Mouse (Mus musculus): Measurements from ENCODE around the gene Glt28d2.
"Not testable (repeated sequence)": the region's sequence is repeated elsewhere in the genome, so short reads cannot be mapped to it uniquely, and the experiment has no call there.

Gene Glt28d2

GRCm38 (mm10) chr3:85887239-85887827, at the start of gene Glt28d2, which contains the start of gene Gm37240:
Gene Glt28d2, minus strand, starts transcription at chr3:85887516.
Gene Gm37240, minus strand, starts transcription at chr3:85887518.
- DNase-seq (ENCODE audit: low read depth, low spot score) = peak; percentile 80

GRCm38 (mm10) chr3:85933586-85933985, 46.3 kb upstream of the Glt28d2 start:
- DNase-seq (ENCODE audit: low read depth, low spot score) = no peak

- DNase-seq (ENCODE audit: low read depth, low spot score) = no peak
Observed at GRCm38 (mm10) chr3:85931859-85932258, 44.5 kb upstream of the Glt28d2 start.

DNA sequence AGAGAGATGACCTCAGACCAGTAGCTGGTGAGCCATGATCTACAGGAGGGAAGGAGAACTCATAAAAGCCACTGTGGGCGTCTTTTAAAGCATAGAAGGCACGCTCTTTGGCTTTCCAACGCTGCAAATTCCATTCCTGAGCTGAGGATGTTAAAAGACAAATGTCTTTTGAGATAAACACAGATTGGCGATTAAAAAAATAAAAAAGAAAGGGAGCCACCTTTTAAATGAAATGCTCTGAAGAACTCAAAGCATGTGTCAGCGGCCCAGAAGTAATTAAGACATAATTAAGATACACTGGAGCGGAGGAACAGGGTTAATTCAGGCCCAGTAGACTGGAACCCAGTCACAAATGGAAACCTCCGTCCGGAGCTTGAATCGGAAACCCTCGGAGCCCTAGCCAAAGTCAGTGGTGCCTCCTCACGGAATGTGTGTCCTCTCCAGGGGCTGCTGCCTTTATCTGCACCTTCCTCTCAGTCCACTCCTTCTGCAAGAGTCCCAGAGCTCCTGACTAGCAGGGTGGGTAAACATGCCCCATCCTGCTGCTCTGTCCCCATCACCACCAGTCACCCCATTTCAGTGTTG, 43.4 kb upstream of the Glt28d2 start:
- DNase-seq (ENCODE audit: low read depth, low spot score) = no peak

GRCm38 (mm10) chr3:85929711-85930110, 42.4 kb upstream of the Glt28d2 start:
- no peak for DNase-seq (ENCODE audit: low read depth, low spot score)

- no peak for DNase-seq (ENCODE audit: low read depth, low spot score)
Observed at GRCm38 (mm10) chr3:85928140-85928611, 40.9 kb upstream of the Glt28d2 start.

- no peak for DNase-seq (ENCODE audit: low read depth, low spot score)
Observed at GRCm38 (mm10) chr3:85927296-85927695, 40.0 kb upstream of the Glt28d2 start.

DNA sequence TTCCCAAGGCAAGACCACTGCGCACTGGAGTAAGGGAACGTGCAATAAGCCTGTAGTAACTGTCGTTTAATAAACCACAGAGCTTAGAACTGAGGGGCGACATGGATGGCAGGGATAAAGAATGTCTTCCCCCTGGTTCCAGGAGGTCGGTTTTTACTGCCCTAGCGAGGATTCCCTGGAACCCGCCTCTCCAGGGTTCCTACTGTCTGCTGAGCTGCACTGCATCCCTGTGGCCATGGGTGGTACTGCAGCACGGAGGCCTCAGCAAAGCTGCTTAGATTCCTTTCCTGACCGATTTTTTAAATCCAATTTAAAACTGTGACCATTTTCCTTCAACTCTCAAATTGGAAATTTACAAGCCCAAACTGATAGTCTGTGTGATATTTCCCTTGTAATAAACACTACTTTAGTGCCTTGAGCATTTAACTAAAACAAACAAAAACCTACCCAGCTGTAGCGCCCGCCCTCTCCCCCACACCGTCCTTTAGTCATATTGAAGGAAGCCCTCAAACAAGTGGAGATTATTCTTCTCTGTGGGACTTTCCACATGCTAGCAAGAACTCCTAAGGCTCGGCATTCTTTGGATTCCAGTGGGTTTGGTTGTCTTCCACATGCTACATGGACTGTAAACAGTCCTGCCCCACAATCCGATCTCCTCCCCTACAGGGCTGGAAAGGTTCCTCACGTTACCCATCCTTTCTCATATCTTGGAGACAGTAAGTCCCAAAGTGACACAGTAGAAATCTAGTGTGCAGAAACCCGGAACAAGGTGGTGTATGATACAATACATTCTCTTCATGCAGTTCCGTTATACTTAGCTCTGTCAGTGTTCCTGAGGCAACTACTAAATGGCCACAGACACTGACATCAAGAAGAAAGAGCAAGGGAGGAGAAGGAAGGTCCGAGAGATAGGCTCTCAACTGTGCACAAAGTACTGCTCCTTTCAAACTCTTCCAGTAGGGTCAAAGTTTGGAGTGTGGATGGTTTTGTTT, 36.9 kb upstream of the Glt28d2 start:
- peak; percentile 61 for DNase-seq (ENCODE audit: low read depth, low spot score)

DNA sequence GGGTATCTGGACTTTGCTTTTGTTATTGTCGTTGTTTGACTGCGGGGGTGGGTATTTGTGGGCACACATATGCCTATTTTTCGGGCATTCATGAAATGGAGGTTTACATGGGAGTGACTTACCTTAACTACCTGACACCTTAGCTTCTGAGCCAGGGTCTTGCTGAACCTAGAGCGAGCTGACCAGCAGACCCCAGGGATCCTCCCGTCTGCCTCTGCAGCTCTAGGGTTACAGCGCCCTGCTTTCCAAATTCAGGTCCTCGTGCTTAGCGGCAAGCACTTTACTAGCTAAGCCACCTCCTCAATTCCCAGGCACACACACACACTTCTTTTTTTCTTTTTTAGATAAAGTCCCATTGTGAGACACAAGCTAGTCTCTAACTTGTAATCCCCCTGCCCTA, 36.0 kb upstream of the Glt28d2 start:
- DNase-seq (ENCODE audit: low read depth, low spot score) = no peak

- DNase-seq (ENCODE audit: low read depth, low spot score) = no peak
Observed at GRCm38 (mm10) chr3:85922331-85922730, 35.0 kb upstream of the Glt28d2 start.

DNA sequence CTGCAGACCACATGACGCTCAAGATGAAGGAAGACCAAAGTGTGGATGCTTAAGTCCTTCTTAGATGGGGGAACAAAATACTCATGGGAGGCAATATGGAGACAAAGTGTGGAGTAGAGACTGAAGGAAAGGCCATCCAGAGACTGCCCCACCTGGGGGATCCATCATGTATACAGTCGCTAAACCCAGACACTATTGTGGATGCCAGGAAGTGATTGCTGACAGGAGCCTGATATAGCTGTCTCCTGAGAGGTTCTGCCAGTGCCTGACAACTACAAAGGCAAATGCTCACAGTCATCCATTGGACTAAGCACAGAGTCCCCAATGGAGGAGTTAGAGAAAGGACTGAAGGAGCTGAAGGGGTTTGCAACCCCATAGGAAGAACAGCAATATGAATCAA, 33.4 kb upstream of the Glt28d2 start:
- not testable (repeated sequence) for DNase-seq (ENCODE audit: low read depth, low spot score)

DNA sequence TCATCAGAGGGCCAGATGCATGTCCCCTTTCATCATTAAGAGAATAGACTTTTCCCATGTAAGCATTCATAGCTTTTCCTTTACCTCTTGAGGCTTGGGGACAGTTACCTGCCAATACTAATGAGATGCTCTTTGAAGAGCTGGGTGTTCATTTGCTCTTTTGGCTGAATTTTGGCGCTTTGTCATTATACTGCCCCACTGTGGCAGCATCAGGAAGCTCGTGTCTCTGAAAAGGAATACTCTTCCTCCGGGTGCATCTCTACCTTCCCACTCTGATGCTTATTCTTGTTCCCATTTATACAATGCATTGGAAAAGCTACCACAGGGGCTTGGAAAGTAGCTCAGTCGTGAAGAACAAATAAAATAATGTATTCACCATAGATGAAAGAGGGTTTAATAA, 30.3 kb upstream of the Glt28d2 start:
- DNase-seq (ENCODE audit: low read depth, low spot score) = no peak

DNA sequence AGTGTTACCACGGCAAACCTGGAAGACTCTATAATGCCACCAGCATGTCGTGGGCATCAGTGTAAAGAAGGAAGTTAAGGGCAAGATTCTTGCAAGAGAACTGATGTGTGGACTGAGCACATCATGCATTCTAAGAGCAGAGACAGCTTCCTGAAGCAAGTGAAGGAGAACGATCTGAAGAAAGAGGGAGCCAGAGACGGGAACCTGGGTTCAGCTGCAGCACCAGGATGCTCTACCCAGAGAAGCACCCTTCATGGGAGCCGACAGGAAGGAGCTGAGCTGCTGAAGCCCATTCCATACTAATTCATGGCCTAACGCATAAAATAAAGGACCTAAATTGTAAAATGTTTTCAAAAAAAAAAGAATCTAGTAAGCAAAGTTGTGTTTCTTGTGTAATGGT, 27.5 kb upstream of the Glt28d2 start:
- DNase-seq (ENCODE audit: low read depth, low spot score) = no peak

GRCm38 (mm10) chr3:85907136-85907535, 19.8 kb upstream of the Glt28d2 start:
- no peak for DNase-seq (ENCODE audit: low read depth, low spot score)

GRCm38 (mm10) chr3:85904371-85904770, 17.1 kb upstream of the Glt28d2 start:
- no peak for DNase-seq (ENCODE audit: low read depth, low spot score)

DNA sequence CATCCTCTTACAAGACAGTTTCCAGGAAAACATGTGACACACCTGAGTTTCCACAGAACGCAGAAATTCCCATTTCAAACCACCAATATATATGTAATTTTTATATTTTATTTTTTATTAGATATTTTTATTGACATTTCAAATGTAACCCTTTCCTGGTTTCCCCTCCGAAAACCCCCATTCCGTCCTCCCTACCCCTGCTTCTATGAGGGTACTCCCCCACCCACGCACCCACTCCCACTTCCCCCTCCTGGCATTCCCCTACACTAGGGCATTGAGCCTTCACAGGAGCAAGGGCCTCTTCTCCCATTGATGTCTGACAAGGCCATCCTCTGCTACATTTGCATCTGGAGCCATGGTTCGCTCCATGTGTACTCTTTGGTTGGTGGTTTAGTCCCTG, 7.7 kb upstream of the Glt28d2 start:
- no peak for DNase-seq (ENCODE audit: low read depth, low spot score)

DNA sequence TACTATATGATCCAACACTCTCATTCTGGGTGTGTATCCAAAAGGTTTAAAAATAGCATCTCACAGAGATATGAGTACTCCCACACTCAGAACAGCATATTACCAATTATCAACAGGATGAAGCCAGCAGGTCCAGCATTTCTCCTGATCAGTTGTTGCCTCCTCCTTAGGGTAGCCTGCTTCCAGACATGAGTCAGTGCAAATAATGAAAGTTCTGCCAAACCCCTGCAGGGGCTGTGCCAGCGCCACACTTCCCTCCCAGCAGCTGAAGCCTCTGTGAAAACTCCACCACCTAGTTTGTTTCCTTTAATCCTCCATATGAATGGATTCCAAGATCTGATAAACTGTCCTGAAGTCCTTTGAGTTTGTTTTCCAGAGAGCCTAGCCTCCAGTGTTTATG, 4.3 kb upstream of the Glt28d2 start:
- DNase-seq (ENCODE audit: low read depth, low spot score) = no peak

GRCm38 (mm10) chr3:85888221-85888671, 930 bp upstream of the Glt28d2 start:
- no peak for DNase-seq (ENCODE audit: low read depth, low spot score)

GRCm38 (mm10) chr3:85886636-85887238, 579 bp downstream of the Glt28d2 start:
- DNase-seq (ENCODE audit: low read depth, low spot score) = no peak

DNA sequence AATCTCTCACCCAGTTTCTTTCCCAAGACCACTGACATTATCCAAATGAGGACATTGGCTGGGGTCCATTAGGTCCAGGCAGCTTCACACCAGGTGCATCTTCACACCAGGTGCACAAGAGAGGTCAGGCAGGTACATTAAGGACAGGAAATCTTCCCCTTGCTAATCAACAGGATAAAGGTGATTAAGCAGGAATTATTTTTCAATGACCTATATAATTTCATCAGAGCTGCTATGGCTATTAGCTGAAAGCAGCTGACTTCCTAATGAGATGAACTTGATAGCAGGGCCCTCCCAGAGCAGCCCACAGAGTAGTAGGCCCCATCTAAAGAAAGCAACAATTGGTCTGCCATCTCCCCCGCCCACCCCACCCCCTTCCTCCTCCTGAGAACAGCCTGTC, 1.4 kb downstream of the Glt28d2 start:
- no peak for DNase-seq (ENCODE audit: low read depth, low spot score)

- DNase-seq (ENCODE audit: low read depth, low spot score) = no peak
Observed at GRCm38 (mm10) chr3:85880687-85881086, 6.6 kb downstream of the Glt28d2 start.

- no peak for DNase-seq (ENCODE audit: low read depth, low spot score)
Observed at GRCm38 (mm10) chr3:85880068-85880467, 7.2 kb downstream of the Glt28d2 start.
